Mouse (Mus musculus) hindbrain, embryonic 16.5 days (tissue): ENCODE measurements around the gene Mcam. TPM values are rescaled to one million over a fixed set of nuclear protein-coding genes. Genes with fewer than 3 reads are reported as not detected.

ENCODE experiments used
- ATAC-seq: fragments of 200-750 bp; cut with Nextera tagmentation; 2 replicates; pipeline ENCODE4 v1.8.0; 2017; ENCODE audit warnings: moderate TSS enrichment, moderate library complexity
- H3K27ac ChIP-seq: fragments of 300-500 bp; sonication (generic); 2 replicates; pipeline ENCODE4 v1.5.1; 2014; ENCODE audit warnings: low read depth, mild to moderate bottlenecking, control low read depth, low read length, moderate library complexity
- H3K27me3 ChIP-seq: fragments of 300-500 bp; sonication (generic); replicated peaks from 2 replicates; pipeline ENCODE4 v1.6.1; 2014; ENCODE audit warnings: low read length; ENCODE audit not compliant: control insufficient read depth, insufficient read depth
- H3K36me3 ChIP-seq: fragments of 300-500 bp; sonication (generic); 2 replicates; pipeline ENCODE4 v1.6.1; 2014; ENCODE audit warnings: mild to moderate bottlenecking, low read length, moderate library complexity, mixed read lengths; ENCODE audit not compliant: control insufficient read depth, insufficient read depth
- H3K4me1 ChIP-seq: fragments of 300-500 bp; sonication (generic); 2 replicates; pipeline ENCODE4 v1.6.1; 2014; ENCODE audit warnings: low read depth, low read length; ENCODE audit not compliant: control insufficient read depth, insufficient read depth
- H3K4me2 ChIP-seq: fragments of 300-500 bp; sonication (generic); 2 replicates; pipeline ENCODE4 v1.6.1; 2014; ENCODE audit warnings: mild to moderate bottlenecking, low read length, control low read depth, moderate library complexity
- H3K4me3 ChIP-seq: fragments of 300-500 bp; sonication (generic); 2 replicates; pipeline ENCODE4 v1.5.1; 2014; ENCODE audit warnings: mild to moderate bottlenecking, low read length, control low read depth, moderate library complexity
- H3K9ac ChIP-seq: fragments of 300-500 bp; sonication (generic); 2 replicates; pipeline ENCODE4 v1.6.1; 2014; ENCODE audit warnings: low read depth, mild to moderate bottlenecking, control low read depth, low read length, moderate library complexity
- H3K9me3 ChIP-seq: fragments of 300-500 bp; sonication (generic); 2 replicates; pipeline ENCODE4 v1.6.1; 2014; ENCODE audit warnings: mild to moderate bottlenecking, low read length, moderate library complexity; ENCODE audit not compliant: control insufficient read depth
- WGBS: fragments of 180-500 bp; shearing (Covaris S2); extraction: QIAGEN DNeasy Blood & Tissue Kit; methylation state at CpG from one replicate; pipeline ENCODE4 v1.1.7; 2014; 5-methylcytosine and 5-hydroxymethylcytosine counted together
- polyA plus RNA-seq: library from polyadenylated mRNA; unstranded; fragments of >200 nt; fragmentation: Nextera tagmentation; extraction: Ambion mirVana; gene quantifications from 2 replicates; pipeline ENCODE4 v1.2.1, GENCODE M21; 2015

The Mcam gene
- polyA plus RNA-seq, 1 experiment from 2014 or later = 12.3 TPM

DNA sequence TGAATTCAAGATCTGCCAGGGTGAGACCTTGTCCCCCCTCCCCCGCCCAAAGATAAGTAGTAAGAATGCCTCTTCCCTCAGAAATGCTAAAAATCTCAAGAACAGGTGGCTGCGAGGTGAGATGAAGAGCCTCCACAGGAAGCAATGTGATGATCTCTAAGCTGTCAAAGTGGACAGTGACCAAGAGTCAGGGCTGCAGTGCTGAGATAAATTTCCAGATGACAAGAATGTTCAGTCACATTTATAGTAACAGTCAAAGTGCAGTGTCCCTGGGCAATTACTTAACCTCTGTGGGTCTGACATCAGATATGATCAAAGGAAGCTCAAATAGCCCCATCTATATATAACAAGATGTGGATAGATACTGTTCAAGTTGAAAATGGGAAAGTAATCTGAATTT is 43.1 kb downstream of the Mcam start:
- peaks cover 2% of the 10 kb centered on the region; the same call in 1 of the 2 replicates for H3K36me3 ChIP-seq
- WGBS = 88% methylated on average over 2 of the region's 2 CpGs
- no peak overlapping the region for H3K9ac ChIP-seq
- H3K9me3 ChIP-seq = no peaks in the 10 kb centered on the region; the same call in 1 of the 2 replicates
- no peak overlapping the region for H3K27ac ChIP-seq
- H3K4me2 ChIP-seq = no peak overlapping the region
- no peaks in the 10 kb centered on the region for H3K4me1 ChIP-seq
- H3K4me3 ChIP-seq = no peak overlapping the region
- no peak for ATAC-seq
- no peaks in the 10 kb centered on the region for H3K27me3 ChIP-seq

GRCm38 (mm10) chr9:44178389-44178788 is 44.1 kb downstream of the Mcam start:
- no peak; the same call in 1 of the 2 replicates for ATAC-seq
- 83% methylated on average over 14 of the region's 14 CpGs for WGBS

GRCm38 (mm10) chr9:44178811-44179210 is 44.5 kb downstream of the Mcam start:
- 97% methylated on average over 12 of the region's 12 CpGs for WGBS
- no peak for ATAC-seq

More at GRCm38 (mm10) chr9:44178389-44178788, 44.1 kb downstream of the Mcam start:
- Histone ChIP-seq H3K9me3 (no peaks in the 10 kb centered on the region; the same call in 1 of the 2 replicates), H3K4me3 (no peak overlapping the region), H3K4me1 (no peaks in the 10 kb centered on the region), H3K4me2 (no peak overlapping the region), H3K27ac (no peak overlapping the region), H3K36me3 (no peaks in the 10 kb centered on the region), H3K27me3 (no peaks in the 10 kb centered on the region), H3K9ac (no peak overlapping the region)

DNA sequence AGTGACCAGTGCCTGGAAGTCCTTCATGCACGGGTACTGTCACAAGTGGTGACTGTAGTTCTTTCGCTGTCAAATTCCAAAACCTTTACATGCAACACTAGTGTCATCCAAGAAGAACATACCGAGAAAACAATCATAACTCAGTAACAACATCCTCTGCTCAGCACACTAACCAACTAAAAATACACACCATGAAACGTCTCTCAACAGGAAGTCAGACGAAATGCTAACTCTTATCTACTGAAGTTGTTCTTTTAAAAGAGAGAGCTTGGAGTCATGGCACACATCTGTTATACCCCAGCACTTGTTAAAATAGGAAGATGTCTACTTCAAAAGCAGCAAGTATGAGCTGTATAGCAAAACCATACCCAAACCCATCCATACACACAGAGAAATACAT is 47.3 kb downstream of the Mcam start:
- H3K4me2 ChIP-seq = no peak overlapping the region
- no peak overlapping the region for H3K4me3 ChIP-seq
- H3K27me3 ChIP-seq = no peaks in the 10 kb centered on the region
- no peak for ATAC-seq
- H3K9me3 ChIP-seq = no peaks in the 10 kb centered on the region; the same call in 1 of the 2 replicates
- H3K9ac ChIP-seq = no peak overlapping the region
- H3K4me1 ChIP-seq = no peaks in the 10 kb centered on the region
- no peaks in the 10 kb centered on the region for H3K36me3 ChIP-seq
- 85% methylated on average over 5 of the region's 5 CpGs for WGBS
- H3K27ac ChIP-seq = no peak overlapping the region

More at GRCm38 (mm10) chr9:44178811-44179210, 44.5 kb downstream of the Mcam start:
- H3K27ac ChIP-seq = no peak overlapping the region
- H3K9ac ChIP-seq = no peak overlapping the region
- no peak overlapping the region for H3K4me2 ChIP-seq
- H3K36me3 ChIP-seq = no peaks in the 10 kb centered on the region
- H3K4me1 ChIP-seq = no peaks in the 10 kb centered on the region
- no peak overlapping the region for H3K4me3 ChIP-seq
- no peaks in the 10 kb centered on the region for H3K27me3 ChIP-seq
- no peaks in the 10 kb centered on the region; the same call in 1 of the 2 replicates for H3K9me3 ChIP-seq

- no peak overlapping the region for H3K9ac ChIP-seq
- H3K4me1 ChIP-seq = no peaks in the 10 kb centered on the region
- H3K9me3 ChIP-seq = no peaks in the 10 kb centered on the region; the same call in 1 of the 2 replicates
- no peaks in the 10 kb centered on the region for H3K27me3 ChIP-seq
- H3K4me3 ChIP-seq = no peak overlapping the region
- 92% methylated on average over 3 of the region's 3 CpGs for WGBS
- ATAC-seq = no peak
- no peak overlapping the region for H3K4me2 ChIP-seq
- no peak overlapping the region for H3K27ac ChIP-seq
- H3K36me3 ChIP-seq = no peaks in the 10 kb centered on the region
Observed at GRCm38 (mm10) chr9:44182260-44182659, 48.0 kb downstream of the Mcam start.

- 56% methylated on average over 12 of the region's 12 CpGs for WGBS
- H3K4me2 ChIP-seq = no peak overlapping the region
- ATAC-seq = peak; percentile 79; the same call in 1 of the 2 replicates
- H3K27me3 ChIP-seq = no peaks in the 10 kb centered on the region
- no peak overlapping the region for H3K4me3 ChIP-seq
- no peak overlapping the region for H3K9ac ChIP-seq
- H3K4me1 ChIP-seq = no peaks in the 10 kb centered on the region; the same call in 1 of the 2 replicates
- 0 out of 2 replicates have a peak, but pooled peaks cover 2% of the 10 kb centered on the region for H3K36me3 ChIP-seq
- H3K27ac ChIP-seq = 0 out of 2 replicates have a peak overlapping the region, but pooled peaks have one; percentile 55
- no peaks in the 10 kb centered on the region for H3K9me3 ChIP-seq
Observed at GRCm38 (mm10) chr9:44188223-44188622, 54.0 kb downstream of the Mcam start.

DNA sequence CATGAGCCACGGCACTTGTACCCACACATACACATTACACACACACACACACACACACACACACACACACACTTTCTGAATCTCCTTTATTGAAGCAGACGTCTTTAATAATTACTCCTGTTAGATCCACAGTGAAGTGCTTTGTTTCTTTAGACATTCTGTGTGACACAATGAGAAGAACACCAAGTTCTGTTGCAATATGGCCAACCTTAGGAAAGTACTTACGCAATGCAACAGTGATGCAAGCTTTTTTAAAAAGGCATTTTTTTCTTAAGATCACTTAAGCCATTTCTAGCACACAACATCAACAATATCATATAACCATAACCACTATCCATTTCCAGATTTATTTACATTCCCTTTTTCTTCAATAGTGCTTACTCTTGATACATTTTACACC is 56.9 kb downstream of the Mcam start:
- Histone ChIP-seq H3K9ac (no peak overlapping the region), H3K27me3 (no peaks in the 10 kb centered on the region), H3K36me3 (0 out of 2 replicates have a peak, but pooled peaks cover 2% of the 10 kb centered on the region), H3K9me3 (no peaks in the 10 kb centered on the region), H3K4me3 (no peak overlapping the region), H3K4me2 (no peak overlapping the region), H3K4me1 (no peaks in the 10 kb centered on the region; the same call in 1 of the 2 replicates), H3K27ac (no peak overlapping the region)
- no peak for ATAC-seq
- WGBS = 81% methylated on average over 3 of the region's 3 CpGs

- Histone ChIP-seq H3K4me1 (no peaks in the 10 kb centered on the region; the same call in 1 of the 2 replicates), H3K9me3 (no peaks in the 10 kb centered on the region), H3K4me2 (no peak overlapping the region), H3K27ac (no peak overlapping the region), H3K27me3 (no peaks in the 10 kb centered on the region), H3K9ac (no peak overlapping the region), H3K36me3 (0 out of 2 replicates have a peak, but pooled peaks cover 2% of the 10 kb centered on the region), H3K4me3 (no peak overlapping the region)
- ATAC-seq = no peak
- WGBS = 93% methylated on average over 3 of the region's 3 CpGs
Observed at GRCm38 (mm10) chr9:44192312-44192711, 58.0 kb downstream of the Mcam start.
